Mouse (Mus musculus): ENCODE results near the gene Cd79b. TPM values are rescaled to one million over a fixed set of nuclear protein-coding genes. Genes with fewer than 3 reads are reported as not detected.

Gene Cd79b
- total and polyA plus RNA-seq, 3 experiments = 527 to 741 (median 689) TPM

DNA sequence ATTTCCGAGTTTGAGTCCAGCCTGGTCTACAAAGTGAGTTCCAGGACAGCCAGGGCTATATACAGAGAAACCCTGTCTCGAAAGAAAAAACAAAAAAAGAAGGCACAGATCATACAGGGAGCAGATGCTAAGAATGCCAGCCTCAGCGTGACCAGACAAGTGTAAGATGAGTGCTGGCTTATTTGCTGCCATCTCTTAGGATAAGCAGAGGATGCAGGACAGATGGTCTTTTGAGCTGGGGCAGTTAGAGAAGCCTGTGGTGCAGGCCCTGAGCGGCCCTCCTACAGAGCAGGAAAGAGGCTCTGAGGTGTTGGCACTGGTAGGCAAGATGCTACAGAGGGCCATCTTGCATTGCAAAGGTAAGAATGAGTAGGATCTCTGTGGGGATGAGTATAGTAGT is 31.2 kb downstream of the Cd79b start:
- no peak overlapping the region for H3K4me3 ChIP-seq (replicated peaks in 1 of 3; ENCODE audit: low read depth in 2 of 3, low read length in 2 of 3, poor library complexity in 1 of 3)
- H3K27me3 ChIP-seq (replicated peaks) = peaks cover 6% of the 10 kb centered on the region
- no peak overlapping the region for H3K27ac ChIP-seq (ENCODE audit: insufficient read depth, low read depth)
- no peaks in the 10 kb centered on the region for H3K79me2 ChIP-seq (replicated peaks; ENCODE audit: control insufficient read depth, extremely low read depth, insufficient read depth, poor library complexity, severe bottlenecking)
- H3K4me1 ChIP-seq (ENCODE audit: control insufficient read depth in 1 of 2, insufficient read depth in 2 of 2) = peaks cover 0 to 8% of the 10 kb centered on the region in 2 experiments; a peak in 1 of 4 replicates
- no peak overlapping the region for H3K9ac ChIP-seq (ENCODE audit: insufficient read depth, low read depth)
- TF ChIP-seq BHLHE40 (IDR thresholded peaks at IDR 0.05; ENCODE audit: low read depth, low read length) (no peak), MAZ (IDR thresholded peaks at IDR 0.05; ENCODE audit: low read depth, low read length) (no peak), KAT2A (IDR thresholded peaks at IDR 0.05; ENCODE audit: insufficient replicate concordance, low read length) (no peak), MYC (IDR thresholded peaks at IDR 0.05; ENCODE audit: low read depth, low read length) (no peak), USF1 (IDR thresholded peaks at IDR 0.05; ENCODE audit: low read depth, low read length) (no peak), MAFK (IDR thresholded peaks at IDR 0.05; ENCODE audit: insufficient replicate concordance, low read length) (no peak), ELF1 (IDR thresholded peaks at IDR 0.05; ENCODE audit: low read depth, low read length) (no peak), ZMIZ1 (IDR thresholded peaks at IDR 0.05; ENCODE audit: low read depth, low read length) (no peak), NRF1 (IDR thresholded peaks at IDR 0.05; ENCODE audit: low read depth, low read length) (no peak), PAX5 (IDR thresholded peaks at IDR 0.05; ENCODE audit: low read length) (no peak), JUND (conservative IDR thresholded peaks at IDR 0.05; ENCODE audit: low read depth, low read length) (no peak), EP300 (IDR thresholded peaks at IDR 0.05; ENCODE audit: low read length) (no peak), ETS1 (conservative IDR thresholded peaks at IDR 0.05; ENCODE audit: low read depth, low read length) (no peak), MEF2A (IDR thresholded peaks at IDR 0.05; ENCODE audit: borderline replicate concordance, low read depth, low read length) (no peak)
- dilution Hi-C loops (cut with MboI; ENCODE audit: extremely low pct_ligation_motif_present, extremely low pct_unique_long_range_greater_than_20kb, low sequenced_read_pairs) = no loop called here
- no peaks in the 10 kb centered on the region for H3K36me3 ChIP-seq (replicated peaks in 1 of 2; ENCODE audit: control insufficient read depth in 1 of 2, insufficient read depth in 1 of 2, low read length in 1 of 2)
- H3K4me2 ChIP-seq (ENCODE audit: insufficient read depth, low read depth, poor library complexity, severe bottlenecking) = no peak overlapping the region
- H3K9me3 ChIP-seq (replicated peaks; ENCODE audit: low read length) = no peaks in the 10 kb centered on the region
- in situ Hi-C loops (cut with MboI; ENCODE audit: low pct_ligation_motif_present, low pct_unique_long_range_greater_than_20kb, low sequenced_read_pairs) = no loop called here
- DNase-seq (ENCODE audit: extremely low read depth) = no peak

DNA sequence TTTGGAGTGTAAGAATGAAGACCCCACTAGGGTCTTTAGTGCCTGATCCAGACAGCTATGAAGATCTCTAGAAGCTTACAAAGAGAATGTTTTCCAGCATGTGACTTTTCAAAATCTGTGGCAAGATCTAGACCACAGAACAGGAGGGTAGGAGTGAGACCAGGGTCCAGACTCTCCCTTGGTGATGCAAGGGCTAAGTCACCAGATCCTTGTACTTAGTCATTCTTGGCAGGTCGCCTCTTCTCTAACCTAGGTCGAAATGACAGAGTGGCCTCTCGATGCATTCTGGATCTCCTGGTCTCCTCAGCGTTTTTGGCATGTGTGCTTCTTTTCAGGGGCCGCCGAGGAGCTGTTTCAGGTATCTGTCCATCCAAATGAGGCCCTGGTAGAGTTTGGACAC is 32.1 kb downstream of the Cd79b start:
- dilution Hi-C loops (cut with MboI; ENCODE audit: extremely low pct_ligation_motif_present, extremely low pct_unique_long_range_greater_than_20kb, low sequenced_read_pairs) = no loop called here
- in situ Hi-C loops (cut with MboI; ENCODE audit: low pct_ligation_motif_present, low pct_unique_long_range_greater_than_20kb, low sequenced_read_pairs) = no loop called here
- H3K27me3 ChIP-seq (replicated peaks) = peaks cover 6% of the 10 kb centered on the region

DNA sequence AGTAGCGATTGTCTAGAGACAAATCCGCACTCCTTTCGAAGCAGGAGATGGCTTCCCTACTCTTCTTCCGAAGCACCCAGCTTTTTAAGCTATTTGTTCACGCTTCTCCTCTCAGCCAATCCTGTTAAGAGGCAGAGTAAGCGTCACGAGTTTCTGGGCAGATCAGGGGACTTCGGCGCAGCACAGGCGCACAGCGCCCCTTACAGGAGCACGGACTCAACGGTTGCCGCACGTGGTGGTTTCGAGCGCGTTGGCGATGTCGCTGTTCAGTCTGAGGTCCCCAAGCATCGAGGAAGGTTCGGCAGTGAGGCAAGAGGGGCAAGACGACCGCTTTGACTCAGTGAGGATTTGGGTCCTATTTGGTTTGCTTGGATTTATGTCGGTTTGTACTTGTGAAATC is 38.1 kb downstream of the Cd79b start, which contains the start of gene Tcam1:
TSS of gene Tcam1 (plus strand) at position 219 of the 400 bp plus-strand sequence.
- Histone ChIP-seq H3K27ac (ENCODE audit: insufficient read depth, low read depth) (no peak within 1 kb of the TSS), H3K9me3 (replicated peaks; ENCODE audit: low read length) (no peaks in the 10 kb centered on the region), H3K79me2 (replicated peaks; ENCODE audit: control insufficient read depth, extremely low read depth, insufficient read depth, poor library complexity, severe bottlenecking) (peaks cover 8% of the 10 kb centered on the region), H3K4me3 (replicated peaks in 1 of 3; ENCODE audit: low read depth in 2 of 3, low read length in 2 of 3, poor library complexity in 1 of 3) (no peak within 1 kb of the TSS), H3K36me3 (replicated peaks in 1 of 2; ENCODE audit: control insufficient read depth in 1 of 2, insufficient read depth in 1 of 2, low read length in 1 of 2) (no peaks in the 10 kb centered on the region), H3K9ac (ENCODE audit: insufficient read depth, low read depth) (no peak within 1 kb of the TSS), H3K4me2 (ENCODE audit: insufficient read depth, low read depth, poor library complexity, severe bottlenecking) (peak within 1 kb of the TSS; percentile 41), H3K4me1 (ENCODE audit: control insufficient read depth in 1 of 2, insufficient read depth in 2 of 2) (peaks cover 10 to 21% of the 10 kb centered on the region in 2 experiments), H3K27me3 (replicated peaks) (peaks cover 2% of the 10 kb centered on the region)
- in situ Hi-C loops (cut with MboI; ENCODE audit: low pct_ligation_motif_present, low pct_unique_long_range_greater_than_20kb, low sequenced_read_pairs) = no loop called here
- DNase-seq (ENCODE audit: extremely low read depth) = peak; percentile 96
- dilution Hi-C loops (cut with MboI; ENCODE audit: extremely low pct_ligation_motif_present, extremely low pct_unique_long_range_greater_than_20kb, low sequenced_read_pairs) = no loop called here
- 0 out of 2 replicates have a peak, but pooled peaks have one; percentile 27 for TF ChIP-seq JUND (conservative IDR thresholded peaks at IDR 0.05; ENCODE audit: low read depth, low read length)
- 0 out of 2 replicates have a peak, but pooled peaks have one; percentile 34 for TF ChIP-seq MAZ (IDR thresholded peaks at IDR 0.05; ENCODE audit: low read depth, low read length)
- TF ChIP-seq NELFE (IDR thresholded peaks at IDR 0.05; ENCODE audit: low read depth, low read length) = peak; percentile 52
- no peak for TF ChIP-seq POLR2AphosphoS2 (IDR thresholded peaks at IDR 0.05; ENCODE audit: low read depth, low read length)
- no peak for TF ChIP-seq EP300 (IDR thresholded peaks at IDR 0.05; ENCODE audit: low read length)
- peak; percentile 57; the same call in 1 of the 2 replicates for TF ChIP-seq TBP (conservative IDR thresholded peaks at IDR 0.05; ENCODE audit: low read depth, low read length)
- no peak for TF ChIP-seq ZMIZ1 (IDR thresholded peaks at IDR 0.05; ENCODE audit: low read depth, low read length)
- no peak for TF ChIP-seq ZC3H11A (IDR thresholded peaks at IDR 0.05; ENCODE audit: low read depth, low read length)
- TF ChIP-seq ELF1 (IDR thresholded peaks at IDR 0.05; ENCODE audit: low read depth, low read length) = peak; percentile 45; the same call in 1 of the 2 replicates
- TF ChIP-seq PAX5 (IDR thresholded peaks at IDR 0.05; ENCODE audit: low read length) = no peak
- TF ChIP-seq JUN (IDR thresholded peaks at IDR 0.05; ENCODE audit: insufficient read depth, low read depth, low read length) = no peak
- TF ChIP-seq BHLHE40 (IDR thresholded peaks at IDR 0.05; ENCODE audit: low read depth, low read length) = peak; percentile 94
- TF ChIP-seq MAX (IDR thresholded peaks at IDR 0.05; ENCODE audit: low read length) = peak; percentile 100
- peak; percentile 45; the same call in 1 of the 2 replicates for TF ChIP-seq MEF2A (IDR thresholded peaks at IDR 0.05; ENCODE audit: borderline replicate concordance, low read depth, low read length)
- TF ChIP-seq ZKSCAN1 (IDR thresholded peaks at IDR 0.05; ENCODE audit: borderline replicate concordance, low read depth, low read length) = no peak
- peak; percentile 67 for TF ChIP-seq TCF12 (IDR thresholded peaks at IDR 0.05; ENCODE audit: low read depth, low read length)
- TF ChIP-seq USF2 (conservative IDR thresholded peaks at IDR 0.05; ENCODE audit: low read depth, low read length) = peak; percentile 61
- TF ChIP-seq KAT2A (IDR thresholded peaks at IDR 0.05; ENCODE audit: insufficient replicate concordance, low read length) = no peak
- peak; percentile 47 for TF ChIP-seq USF1 (IDR thresholded peaks at IDR 0.05; ENCODE audit: low read depth, low read length)

More for the DNA sequence above, 32.1 kb downstream of the Cd79b start:
- Histone ChIP-seq H3K9ac (ENCODE audit: insufficient read depth, low read depth) (no peak overlapping the region), H3K9me3 (replicated peaks; ENCODE audit: low read length) (no peaks in the 10 kb centered on the region), H3K27ac (ENCODE audit: insufficient read depth, low read depth) (no peak overlapping the region), H3K4me2 (ENCODE audit: insufficient read depth, low read depth, poor library complexity, severe bottlenecking) (no peak overlapping the region), H3K79me2 (replicated peaks; ENCODE audit: control insufficient read depth, extremely low read depth, insufficient read depth, poor library complexity, severe bottlenecking) (no peaks in the 10 kb centered on the region), H3K36me3 (replicated peaks in 1 of 2; ENCODE audit: control insufficient read depth in 1 of 2, insufficient read depth in 1 of 2, low read length in 1 of 2) (no peaks in the 10 kb centered on the region), H3K4me1 (ENCODE audit: control insufficient read depth in 1 of 2, insufficient read depth in 2 of 2) (peaks cover 0 to 8% of the 10 kb centered on the region in 2 experiments; a peak in 1 of 4 replicates), H3K4me3 (replicated peaks in 1 of 3; ENCODE audit: low read depth in 2 of 3, low read length in 2 of 3, poor library complexity in 1 of 3) (no peak overlapping the region)
- no peak for TF ChIP-seq UBTF (IDR thresholded peaks at IDR 0.05; ENCODE audit: low read depth, low read length)
- DNase-seq (ENCODE audit: extremely low read depth) = no peak
